Mouse (Mus musculus) neural tube, embryonic 10.5 days (tissue): ENCODE measurements at regions not wholly inside any gene's neighbourhood (a gene's known extent, or its start where the extent isn't known, plus 50 kb on each side); places are given as distances from the start of the nearest gene placed in this dataset.

ENCODE experiments used
- DNase-seq: peaks from one replicate; pipeline ENCODE4 v3.0.0-alpha.2; 2017; ENCODE audit warnings: low spot score; ENCODE audit errors: extremely low spot score

DNA sequence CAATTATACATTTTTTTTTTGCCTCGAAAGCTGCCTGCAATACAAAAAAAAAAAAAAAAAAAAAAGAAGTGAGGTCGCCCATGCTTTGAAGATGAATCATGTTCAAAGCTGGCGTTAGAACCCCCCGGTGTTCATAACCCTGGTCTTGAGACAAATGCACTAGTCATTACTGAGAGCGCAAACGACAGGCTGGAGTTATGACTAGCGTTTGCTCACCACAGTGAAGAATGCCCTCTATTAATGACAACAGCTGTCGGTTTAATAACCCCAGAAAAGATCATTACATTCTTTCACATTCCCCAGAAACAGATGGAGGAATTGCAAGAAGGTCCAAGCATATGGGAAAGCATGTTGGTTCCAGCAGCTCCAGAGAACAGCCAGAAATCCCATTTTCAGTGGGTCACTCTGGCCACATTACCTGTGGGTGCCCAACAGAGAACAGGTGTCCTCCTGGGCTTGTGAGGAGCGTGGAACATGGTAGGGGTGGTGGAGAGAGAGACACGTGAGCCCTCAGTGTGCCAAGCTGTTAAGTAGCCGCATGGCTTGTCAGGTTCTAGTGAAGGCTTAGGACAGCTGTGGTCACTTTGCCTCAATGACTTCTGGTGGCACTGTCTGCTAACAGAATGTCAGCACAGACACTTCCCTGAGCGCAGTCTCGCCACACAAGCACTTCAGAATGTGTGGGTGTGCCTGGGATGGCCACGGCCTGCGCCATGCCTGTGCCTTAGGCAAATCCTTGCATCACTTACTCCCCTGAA lies 60.4 kb downstream of the Aipl1 start:
- DNase-seq: no peak

DNA sequence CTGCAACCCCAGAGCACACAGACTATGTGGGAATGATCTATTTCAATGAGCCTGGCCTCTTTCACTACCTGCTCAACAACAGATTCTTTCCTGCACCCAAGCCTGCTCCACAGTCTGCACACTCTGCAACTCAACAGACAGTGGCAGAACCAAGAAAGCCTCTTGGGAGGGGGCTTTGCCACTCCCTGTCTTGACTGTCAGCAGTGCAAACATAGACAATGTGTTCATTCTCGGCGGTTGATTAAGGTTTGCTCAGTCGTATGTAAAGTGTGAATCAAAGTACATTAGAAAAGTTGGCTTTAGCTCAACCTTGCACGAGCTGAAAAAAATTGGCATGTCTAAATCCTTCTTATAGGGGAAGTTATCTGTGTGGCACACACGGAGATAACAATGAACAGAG lies 66.0 kb downstream of the Aipl1 start:
- no peak for DNase-seq

DNA sequence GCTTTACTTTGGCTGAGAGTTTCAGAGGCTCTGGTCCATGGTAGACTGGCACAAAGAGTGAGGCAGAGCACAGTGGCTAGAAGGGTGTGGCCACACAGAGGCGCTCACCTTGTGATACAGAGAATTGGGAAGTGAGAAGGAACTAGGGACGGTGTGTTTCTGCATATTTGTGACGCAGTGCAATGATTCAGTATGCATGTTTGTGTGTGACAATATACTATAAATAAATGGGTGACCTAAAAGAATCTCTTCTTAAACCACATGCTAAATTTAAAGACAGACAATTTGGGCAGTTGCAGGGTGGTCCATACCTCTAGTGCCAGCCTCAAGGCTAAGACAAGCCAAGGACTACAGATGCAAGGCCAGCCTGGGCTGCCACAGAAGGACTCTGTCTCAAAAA lies 75.0 kb downstream of the Aipl1 start:
- no peak for DNase-seq

DNA sequence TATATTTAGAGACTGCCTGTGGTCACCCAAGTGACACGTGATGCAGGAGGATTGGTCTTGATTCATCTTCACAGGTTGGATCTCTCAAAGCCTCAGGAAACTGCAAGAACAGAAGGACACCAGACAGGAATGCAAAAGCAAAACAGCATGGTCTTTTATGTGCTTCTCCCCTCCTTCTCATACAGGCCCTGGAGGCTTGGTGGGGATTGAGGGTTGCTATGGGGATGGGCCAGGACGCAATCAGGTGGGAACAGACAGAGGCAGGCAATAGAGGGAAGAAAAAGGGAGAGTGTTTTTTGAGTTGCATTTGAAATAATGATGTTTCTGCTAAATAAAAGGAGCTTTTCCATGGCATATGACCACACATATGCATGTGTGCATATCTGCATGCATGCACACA lies 84.8 kb downstream of the Aipl1 start:
- DNase-seq: no peak

DNA sequence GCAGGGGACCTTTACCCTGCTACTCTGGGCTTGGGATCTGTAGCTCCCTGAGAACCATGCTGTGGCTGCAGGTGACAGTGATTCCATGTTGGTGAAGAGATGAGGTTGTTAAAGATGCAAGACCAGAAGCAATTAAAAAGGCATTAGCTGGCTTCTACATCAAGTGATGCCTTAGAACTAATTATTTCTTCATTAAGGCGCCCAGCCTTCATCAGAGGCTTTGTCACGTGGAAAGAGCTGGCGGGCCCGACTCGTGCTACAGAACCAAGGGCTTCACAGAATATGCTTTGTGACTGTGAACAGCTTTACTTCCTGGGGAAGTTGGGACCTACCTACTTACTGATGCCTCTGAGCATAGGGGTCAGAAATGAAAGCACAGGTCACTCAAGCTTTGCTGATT lies 90.1 kb downstream of the Aipl1 start:
- no peak for DNase-seq

DNA sequence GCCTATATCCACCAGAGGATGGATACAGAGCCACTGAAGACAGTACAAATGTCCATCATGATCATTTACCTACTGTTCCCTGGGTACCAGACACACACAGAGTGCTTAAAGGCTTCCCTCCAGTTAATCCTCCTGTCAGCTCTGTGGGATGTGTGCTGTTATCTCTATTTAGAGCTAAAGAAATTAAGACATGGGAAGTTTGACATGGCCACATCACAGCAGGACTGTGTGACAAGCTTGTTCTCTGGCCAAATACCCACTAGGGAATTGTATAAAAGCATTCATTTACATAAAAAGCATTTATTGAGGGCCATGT lies 92.3 kb downstream of the Aipl1 start:
- no peak for DNase-seq

DNA sequence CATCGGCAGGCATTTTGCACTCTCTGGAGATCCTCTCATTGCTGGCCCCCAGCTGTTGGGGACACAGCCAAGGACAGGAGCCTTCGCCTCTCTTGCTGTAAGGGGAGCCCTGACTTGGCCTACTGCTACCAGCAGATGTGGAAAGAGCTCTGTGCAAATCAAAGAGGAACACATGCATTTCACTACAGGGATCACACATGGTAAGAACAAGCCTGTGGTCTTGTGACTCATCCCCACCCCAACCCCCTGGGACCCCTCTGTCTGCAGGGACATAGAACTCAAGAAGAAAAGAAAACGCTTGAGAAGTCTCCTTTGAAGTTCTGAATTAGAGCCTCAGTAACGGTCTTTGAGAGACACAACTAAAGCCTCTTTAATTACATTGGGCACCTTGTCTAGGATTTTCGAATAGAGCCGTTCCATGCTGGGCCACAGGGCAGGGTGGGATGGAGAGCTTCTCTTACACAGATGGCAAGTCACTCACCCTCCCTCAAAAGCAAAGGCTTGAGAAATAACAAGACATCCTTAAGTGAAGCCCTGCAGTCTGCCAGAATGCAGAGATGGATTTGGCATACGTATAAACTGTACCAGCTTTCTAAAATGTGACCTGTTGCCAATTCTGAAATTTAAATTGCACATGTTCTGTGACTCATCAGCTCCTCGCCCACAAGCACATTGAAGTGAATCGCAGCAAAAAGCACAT lies 92.8 kb downstream of the Aipl1 start:
- DNase-seq: no peak

DNA sequence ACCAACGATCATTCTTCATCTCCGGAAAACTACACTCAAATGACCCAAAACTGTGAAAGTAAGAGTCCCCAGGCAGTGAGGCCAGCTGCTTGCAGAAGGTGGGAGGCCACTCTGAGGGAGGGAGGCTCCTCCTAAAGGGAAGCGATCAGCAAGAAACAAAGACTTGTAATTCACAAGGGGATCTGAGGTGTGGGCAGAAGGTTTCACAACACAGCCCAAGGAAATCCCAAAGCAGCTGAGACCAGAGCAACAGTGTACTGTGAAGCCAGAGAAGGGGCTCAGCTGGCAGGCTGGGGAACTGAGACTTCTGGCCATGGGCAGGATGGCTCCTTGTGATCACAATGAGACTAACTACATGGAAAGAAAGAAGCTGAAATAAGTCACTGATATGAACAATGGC lies 93.8 kb downstream of the Aipl1 start:
- DNase-seq: no peak

DNA sequence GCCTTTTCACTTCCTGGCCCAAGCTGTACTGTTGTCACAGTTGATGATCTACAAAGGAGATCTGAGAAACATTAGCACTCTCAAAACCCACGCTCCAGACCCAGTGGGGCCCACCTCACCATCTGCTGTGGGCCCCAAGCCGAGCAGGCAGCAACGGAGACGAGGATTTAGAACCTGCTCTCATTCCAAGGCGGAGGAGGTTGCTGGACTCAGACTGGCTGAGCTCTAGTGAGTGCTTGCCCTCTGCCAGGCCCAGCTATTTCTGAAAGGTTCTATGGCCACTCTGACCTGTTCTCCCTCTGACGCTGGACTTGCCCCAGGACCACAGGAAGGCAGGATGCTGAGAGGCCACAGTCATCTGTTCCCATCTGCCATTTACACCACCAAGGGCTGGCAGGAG lies 98.2 kb downstream of the Aipl1 start:
- DNase-seq: no peak

DNA sequence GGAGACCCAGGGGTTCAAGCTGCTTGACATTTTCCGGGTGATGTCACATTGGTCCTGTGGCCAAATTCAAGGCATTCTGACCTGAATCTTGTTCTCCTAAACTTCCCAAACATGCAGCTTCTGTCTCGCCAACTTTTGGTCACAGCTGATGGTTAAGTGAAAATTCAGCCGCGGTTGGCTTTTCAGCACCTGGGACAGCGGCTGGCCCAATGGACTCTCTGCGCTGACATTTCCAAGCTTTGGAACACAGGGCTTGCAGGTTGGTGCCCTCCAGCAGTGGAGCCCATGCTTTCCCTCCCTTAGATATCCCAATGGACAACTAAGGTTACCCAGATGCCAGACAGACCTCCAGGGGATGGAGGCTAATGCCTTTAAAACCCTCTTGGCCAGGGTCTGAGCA lies 100.2 kb downstream of the Aipl1 start:
- DNase-seq: peak; percentile 47

DNA sequence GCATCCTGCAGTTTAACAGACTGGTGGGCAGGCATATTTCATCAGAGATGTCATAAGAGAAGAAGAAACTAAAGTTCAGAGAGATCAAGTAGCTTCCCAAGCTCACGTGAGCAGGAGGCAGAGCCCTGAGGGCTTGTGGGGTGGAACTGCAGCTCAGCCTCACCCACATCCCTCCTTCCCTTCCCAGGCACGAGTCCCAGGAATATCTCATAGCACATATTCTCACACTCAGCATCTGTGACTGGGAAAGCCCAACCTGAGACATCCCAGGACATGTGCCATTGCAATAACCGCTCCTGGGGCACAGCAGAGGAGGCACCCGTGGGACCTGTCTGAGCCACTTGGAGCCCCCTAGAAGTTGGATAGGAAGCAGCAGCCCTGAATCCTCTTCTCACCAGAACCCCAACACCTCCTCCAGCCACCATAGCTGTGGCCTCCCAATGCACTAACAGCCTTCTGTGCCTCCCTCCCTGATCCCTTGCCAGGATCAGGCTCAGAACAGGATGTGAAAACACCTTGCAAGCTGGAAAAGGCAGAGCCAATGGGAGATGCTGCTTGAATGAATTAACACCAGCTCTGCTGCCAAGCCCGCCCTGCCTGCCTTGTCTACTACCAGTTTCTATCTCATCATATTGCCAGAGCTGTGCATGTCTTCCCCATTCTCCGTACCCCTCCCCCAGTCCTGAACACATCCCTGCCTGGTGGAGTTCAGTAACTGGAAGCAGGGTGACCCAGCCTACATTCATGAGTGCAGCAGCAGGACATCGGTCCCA lies 107.4 kb downstream of the Aipl1 start:
- DNase-seq: no peak

DNA sequence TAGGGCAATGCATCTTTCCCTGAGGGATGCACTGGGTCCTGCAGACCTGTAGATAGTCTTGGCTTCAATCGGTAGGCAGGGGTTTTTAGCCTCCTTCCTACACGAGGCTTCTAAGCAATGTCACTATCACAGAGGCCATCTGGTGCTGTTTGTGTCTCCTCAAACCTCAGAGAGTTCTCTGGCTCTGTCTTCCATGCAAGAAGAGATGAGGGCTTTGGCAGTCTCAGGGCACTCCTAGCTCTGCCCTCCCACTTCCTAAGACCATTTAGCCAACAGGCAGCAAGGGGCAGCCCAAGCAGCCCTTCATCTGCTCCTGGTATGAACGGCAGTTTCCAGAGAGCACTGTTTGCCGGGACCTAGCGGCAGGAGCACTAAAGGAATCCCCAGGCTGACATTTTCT lies 122.6 kb downstream of the Aipl1 start:
- no peak for DNase-seq

DNA sequence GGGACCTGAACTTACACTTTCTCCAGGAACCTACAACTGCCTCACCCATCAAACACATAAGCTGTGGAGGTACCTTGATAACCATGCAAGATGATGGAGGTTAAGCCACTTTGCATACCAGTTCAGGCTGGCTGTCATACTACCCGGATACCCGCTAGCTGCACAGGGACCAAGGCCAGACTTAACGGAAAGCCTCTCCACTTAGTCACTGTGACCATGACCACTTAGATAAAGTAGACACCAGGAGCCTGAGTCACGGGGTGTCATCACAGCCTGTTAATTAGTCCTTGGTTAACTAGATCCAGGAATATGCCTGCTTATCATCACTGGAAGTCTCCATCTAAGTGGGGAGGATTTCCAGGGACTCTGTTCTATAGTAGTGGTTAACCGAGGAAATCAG lies 124.7 kb downstream of the Aipl1 start:
- no peak for DNase-seq

DNA sequence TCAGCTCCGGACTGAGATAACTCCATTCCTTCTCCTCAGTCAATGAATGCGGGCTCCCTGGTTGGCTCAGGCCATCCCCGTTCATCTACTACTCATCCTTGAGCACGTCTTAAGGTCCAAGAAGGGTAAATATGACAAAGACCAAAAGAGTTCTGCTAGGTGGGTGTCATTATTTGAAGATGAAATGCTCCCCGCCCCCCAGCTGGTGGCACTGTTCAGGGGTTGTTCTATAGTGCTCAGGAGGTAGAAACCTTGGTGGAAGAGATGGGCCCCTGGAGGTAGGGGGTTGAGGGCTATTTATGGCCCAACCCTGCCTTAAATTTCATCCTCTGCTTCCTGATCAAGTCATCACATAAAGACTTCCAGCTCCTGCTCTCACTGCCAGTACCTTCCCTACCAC lies 126.0 kb downstream of the Aipl1 start:
- no peak for DNase-seq

DNA sequence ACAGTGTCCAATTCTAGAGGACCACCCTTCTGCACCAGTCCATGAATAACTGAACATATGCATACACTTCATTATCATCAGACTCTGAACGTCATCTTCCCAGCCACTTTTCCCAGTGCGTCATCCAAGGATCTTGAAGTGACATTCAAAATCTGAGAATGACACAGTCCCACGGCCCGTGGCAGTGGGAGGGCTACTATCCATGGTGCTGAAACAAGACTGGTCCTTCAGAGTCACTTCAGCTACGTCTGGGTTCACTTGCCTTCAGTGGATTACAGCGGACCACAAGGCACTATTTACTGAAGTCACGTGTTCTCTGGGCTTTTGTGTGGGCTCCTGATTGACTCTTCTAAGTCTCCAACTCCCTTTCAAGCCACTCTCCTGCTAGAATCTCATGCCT lies 128.7 kb downstream of the Aipl1 start:
- no peak for DNase-seq

DNA sequence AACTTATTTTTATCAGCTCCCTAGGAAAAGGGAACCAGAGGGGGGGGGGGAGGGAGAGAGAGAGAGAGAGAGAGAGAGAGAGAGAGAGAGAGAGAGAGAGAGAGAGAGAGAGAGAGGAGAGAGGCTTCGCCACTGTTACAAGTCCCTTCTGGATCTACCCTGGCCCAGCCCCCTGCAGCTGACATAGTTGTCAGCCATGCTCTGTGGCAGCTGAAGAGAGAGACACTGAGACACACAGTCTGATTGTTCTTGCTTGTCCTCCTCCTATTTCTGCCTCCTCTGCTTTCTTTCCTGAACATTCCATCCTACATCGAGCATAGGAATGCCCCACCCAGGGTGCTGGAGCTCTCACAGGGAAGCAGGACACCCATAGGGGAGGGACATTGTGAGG lies 134.3 kb downstream of the Aipl1 start:
- DNase-seq: no peak

DNA sequence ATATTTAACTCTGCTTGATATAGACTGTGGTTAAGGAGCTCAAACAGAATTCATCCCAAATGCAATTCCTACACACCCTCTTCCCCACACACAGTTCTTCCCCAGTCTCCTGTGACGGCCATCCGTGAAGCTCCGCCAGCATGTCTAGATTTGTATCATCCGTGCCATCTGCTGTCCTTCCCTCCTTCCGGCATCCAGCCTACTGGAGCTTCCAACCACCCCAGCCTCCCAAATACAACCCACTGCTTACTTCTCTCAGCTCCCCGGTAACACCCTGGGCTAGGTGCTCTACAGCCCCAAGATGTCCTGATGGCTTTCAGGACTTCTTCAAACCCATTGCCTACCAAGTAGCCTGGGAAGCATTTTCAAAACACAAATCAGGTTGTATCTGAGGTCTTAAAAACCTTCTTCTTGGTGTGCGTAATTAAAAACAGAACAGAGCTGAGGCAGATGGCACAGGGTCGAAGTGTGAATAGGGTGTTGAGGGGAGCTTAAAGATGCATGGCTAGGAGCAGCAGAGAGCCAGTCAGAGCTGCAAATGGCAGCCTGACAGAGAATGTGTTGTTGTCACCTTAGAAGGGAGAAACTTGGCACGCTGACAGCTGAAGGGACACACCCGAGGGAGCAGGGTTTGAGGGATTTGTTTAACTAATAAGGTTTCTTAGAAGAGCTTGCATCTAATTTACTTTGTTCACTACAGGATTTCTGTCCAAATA lies 134.8 kb downstream of the Aipl1 start:
- no peak for DNase-seq

DNA sequence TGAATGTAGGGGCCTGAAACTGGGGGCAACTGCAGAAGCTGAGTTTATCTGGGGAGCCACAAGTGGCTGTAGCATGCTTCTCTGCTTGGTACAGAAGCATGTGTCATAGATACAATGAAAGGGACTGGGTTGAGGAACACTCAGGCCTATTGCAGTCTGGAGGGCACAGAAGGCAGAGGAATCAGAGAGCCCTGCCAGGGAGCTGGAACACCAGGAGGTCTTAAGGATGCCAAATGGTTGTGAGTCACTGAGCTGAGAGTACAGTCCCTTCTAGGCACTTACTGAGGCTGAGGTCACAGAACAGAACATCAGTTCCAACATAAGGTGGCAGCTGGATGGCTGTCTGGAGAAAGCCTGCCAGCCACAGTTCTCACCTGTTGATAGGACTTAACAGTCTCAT lies 136.5 kb downstream of the Aipl1 start:
- no peak for DNase-seq

DNA sequence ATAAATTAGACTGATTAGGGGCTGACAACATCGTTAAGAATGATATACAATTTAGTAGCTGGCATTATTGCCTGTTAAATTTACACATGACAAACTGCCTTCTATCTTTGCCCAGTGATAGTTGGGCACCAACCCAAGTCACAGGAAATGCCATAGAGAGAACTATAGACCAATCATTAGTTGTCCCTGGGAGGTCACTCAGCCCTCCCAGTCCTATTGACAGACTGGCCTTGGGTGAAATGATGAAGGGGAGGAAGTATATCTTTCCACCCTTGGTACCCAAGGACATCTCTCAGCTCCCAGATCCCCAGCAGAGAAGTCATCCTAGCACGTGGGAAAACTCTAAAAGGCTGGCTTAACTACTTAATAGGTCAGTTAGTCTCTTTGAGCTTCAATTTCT lies 139.8 kb downstream of the Aipl1 start:
- no peak for DNase-seq

DNA sequence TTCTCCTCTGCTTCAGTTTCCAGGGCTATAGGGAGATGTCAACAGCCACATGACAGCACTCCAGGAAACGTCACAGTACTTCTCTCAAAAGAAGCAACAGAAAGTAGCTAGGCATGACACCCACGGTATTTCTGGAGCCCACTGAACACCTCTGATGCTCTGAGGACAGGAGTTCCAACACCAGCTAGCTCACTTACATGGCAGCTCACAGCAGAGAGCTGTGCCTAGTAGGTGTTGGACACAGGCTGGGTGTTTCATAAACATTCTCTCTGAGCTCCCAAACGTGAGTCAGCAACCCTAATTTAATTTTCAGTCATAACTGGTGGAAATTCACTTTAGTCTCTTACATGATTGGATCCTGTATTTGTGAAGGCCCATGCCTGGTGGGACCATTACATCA lies 140.2 kb downstream of the Aipl1 start:
- no peak for DNase-seq

DNA sequence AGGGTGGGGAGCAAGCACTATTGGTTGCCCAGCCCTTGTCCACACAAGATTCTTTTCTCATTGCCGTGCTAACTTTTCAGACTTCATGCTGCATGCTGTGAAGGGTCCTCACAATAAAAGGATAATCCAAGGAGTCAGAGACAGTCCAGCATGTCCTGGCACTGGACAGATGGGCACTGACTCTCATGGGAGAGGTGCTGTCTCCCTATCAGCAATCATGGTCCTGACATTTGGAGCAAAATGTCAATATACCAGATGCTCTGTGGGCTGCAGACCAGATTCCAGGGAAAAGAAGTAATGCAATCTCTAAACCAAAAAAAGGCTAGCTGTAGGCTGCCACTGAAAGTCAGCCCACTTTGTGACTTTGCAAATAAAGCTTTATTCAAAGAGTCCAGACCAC lies 141.5 kb downstream of the Wscd1 start:
- no peak for DNase-seq

DNA sequence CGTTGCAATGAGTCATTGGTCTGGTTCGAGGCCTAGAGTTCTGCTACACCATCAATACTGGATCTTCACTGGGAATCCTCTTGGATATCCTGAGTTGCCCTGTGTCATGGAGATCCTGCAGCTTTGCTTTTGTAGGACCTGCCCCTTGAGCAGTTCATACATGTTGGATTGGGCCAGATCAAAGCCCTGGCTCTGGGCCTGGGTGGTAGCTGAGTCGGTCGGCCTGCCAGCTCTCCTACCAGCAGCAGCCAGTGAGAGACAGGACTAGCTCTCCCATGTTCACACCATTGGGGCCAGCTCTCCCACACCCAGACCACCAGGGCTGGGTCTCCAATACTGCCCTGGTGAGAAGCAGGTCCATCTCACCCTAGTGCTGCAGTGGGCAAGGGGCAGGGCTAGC lies 139.4 kb downstream of the Wscd1 start:
- no peak for DNase-seq
